Mouse (Mus musculus) olfactory bulb, adult 2 months (tissue): ENCODE measurements around the gene A1cf.

ENCODE experiments used
- CTCF ChIP-seq: fragments of 200-500 bp; IDR thresholded peaks from 2 replicates; pipeline ENCODE4 v1.5.1; 2012; ENCODE audit warnings: low read depth, mild to moderate bottlenecking, low read length, moderate library complexity; ENCODE audit not compliant: insufficient read depth
- POLR2A ChIP-seq: fragments of 200-500 bp; IDR thresholded peaks from 2 replicates; pipeline ENCODE4 v1.6.1; 2012; ENCODE audit warnings: mild to moderate bottlenecking, low read depth, low read length, moderate library complexity; ENCODE audit not compliant: insufficient read depth

DNA sequence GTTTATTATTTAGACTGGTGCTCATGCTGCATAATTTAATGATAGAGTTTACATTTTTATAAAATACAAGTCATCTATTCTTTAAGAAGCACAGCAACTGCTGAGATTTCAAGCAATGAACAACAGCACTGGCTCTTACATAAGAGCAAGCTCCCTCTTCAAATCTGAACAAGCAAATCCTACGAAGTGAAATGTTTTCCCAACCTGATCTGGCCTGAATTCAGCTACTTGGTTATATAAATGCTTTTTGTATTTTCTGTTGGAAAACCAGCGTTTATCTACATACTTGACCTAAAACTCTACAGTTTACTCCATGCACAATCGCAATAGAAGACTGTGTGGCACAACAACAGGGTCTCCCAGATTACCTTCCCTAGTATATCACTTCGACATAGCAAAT is 488 bp upstream of the A1cf start:
- TF ChIP-seq POLR2A: no peak
- TF ChIP-seq CTCF: no peak
